Mouse (Mus musculus) embryonic facial prominence, embryonic 13.5 days (tissue): ENCODE data around the gene Rnf19b. TPM values are rescaled to one million over a fixed set of nuclear protein-coding genes. Genes with fewer than 3 reads are reported as not detected.

ENCODE experiments used
- ATAC-seq: fragments of 200-750 bp; cut with Nextera tagmentation; 2 replicates; pipeline ENCODE4 v1.8.0; 2017; ENCODE audit warnings: low read depth; ENCODE audit not compliant: insufficient number of reproducible peaks, insufficient read depth, low FRiP score, low TSS enrichment
- H3K27ac ChIP-seq: fragments of 300-500 bp; sonication (generic); 2 replicates; pipeline ENCODE4 v1.5.1; 2015; ENCODE audit warnings: moderate library complexity, mild to moderate bottlenecking, inconsistent platforms
- H3K27me3 ChIP-seq: fragments of 300-500 bp; sonication (generic); 2 replicates; pipeline ENCODE4 v1.6.1; 2015; ENCODE audit warnings: mild to moderate bottlenecking, inconsistent platforms
- H3K36me3 ChIP-seq: fragments of 300-500 bp; sonication (generic); 2 replicates; pipeline ENCODE4 v1.6.1; 2015; ENCODE audit warnings: mild to moderate bottlenecking, inconsistent platforms
- H3K4me1 ChIP-seq: fragments of 300-500 bp; sonication (generic); 2 replicates; pipeline ENCODE4 v1.6.1; 2015; ENCODE audit warnings: inconsistent platforms
- H3K4me2 ChIP-seq: fragments of 300-500 bp; sonication (generic); 2 replicates; pipeline ENCODE4 v1.6.1; 2015; ENCODE audit warnings: moderate library complexity, mild to moderate bottlenecking, inconsistent platforms
- H3K4me3 ChIP-seq: fragments of 300-500 bp; sonication (generic); 2 replicates; pipeline ENCODE4 v1.5.1; 2015; ENCODE audit warnings: mild to moderate bottlenecking, inconsistent platforms
- H3K9ac ChIP-seq: fragments of 300-500 bp; sonication (generic); 2 replicates; pipeline ENCODE4 v1.6.1; 2015; ENCODE audit warnings: mild to moderate bottlenecking, inconsistent platforms
- H3K9me3 ChIP-seq: fragments of 300-500 bp; sonication (generic); 2 replicates; pipeline ENCODE4 v1.6.1; 2016; ENCODE audit warnings: inconsistent platforms
- WGBS: fragments of 180-500 bp; shearing (Covaris S2); methylation state at CpG from one replicate; pipeline ENCODE4 v1.1.7; 2015; ENCODE audit warnings: mixed read lengths; 5-methylcytosine and 5-hydroxymethylcytosine counted together
- polyA plus RNA-seq: library from polyadenylated mRNA; unstranded; fragments of >200 nt; fragmentation: Nextera tagmentation; extraction: Ambion mirVana; gene quantifications from 2 replicates; pipeline ENCODE4 v1.2.1, GENCODE M21; 2015

Rnf19b gene
- 9.1 and 9.5 TPM in 2 replicates for polyA plus RNA-seq

GRCm38 (mm10) chr4:129058207-129059092, at the start of gene Rnf19b:
Rnf19b (plus strand) TSS chr4:129058271.
- no peaks in the 10 kb centered on the region for H3K27me3 ChIP-seq
- H3K9me3 ChIP-seq: no peaks in the 10 kb centered on the region
- ATAC-seq: peak; percentile 63
- 0% methylated on average over 81 of the region's 107 CpGs for WGBS
- peak within 1 kb of the TSS; percentile 93 for H3K27ac ChIP-seq
- peak within 1 kb of the TSS; percentile 93 for H3K4me3 ChIP-seq
- H3K4me2 ChIP-seq: peak within 1 kb of the TSS; percentile 100
- H3K4me1 ChIP-seq: peaks cover 18% of the 10 kb centered on the region
- H3K9ac ChIP-seq: peak within 1 kb of the TSS; percentile 92
- H3K36me3 ChIP-seq: no peaks in the 10 kb centered on the region

GRCm38 (mm10) chr4:129008672-129009071, 49.4 kb upstream of the Rnf19b start:
- H3K36me3 ChIP-seq: peaks cover 69% of the 10 kb centered on the region
- H3K4me2 ChIP-seq: no peak overlapping the region
- no peak overlapping the region for H3K4me3 ChIP-seq
- no peak overlapping the region for H3K27ac ChIP-seq
- H3K9ac ChIP-seq: no peak overlapping the region
- H3K9me3 ChIP-seq: no peaks in the 10 kb centered on the region
- H3K27me3 ChIP-seq: no peaks in the 10 kb centered on the region
- H3K4me1 ChIP-seq: 0 out of 2 replicates have a peak, but pooled peaks cover 8% of the 10 kb centered on the region
- ATAC-seq: no peak
- 79% methylated on average over 3 of the region's 3 CpGs for WGBS

- Histone ChIP-seq H3K9ac (no peak overlapping the region), H3K9me3 (no peaks in the 10 kb centered on the region), H3K4me2 (no peak overlapping the region), H3K4me1 (0 out of 2 replicates have a peak, but pooled peaks cover 8% of the 10 kb centered on the region), H3K36me3 (peaks cover 64% of the 10 kb centered on the region), H3K4me3 (no peak overlapping the region), H3K27me3 (no peaks in the 10 kb centered on the region), H3K27ac (no peak overlapping the region)
- ATAC-seq: no peak
- WGBS: 72% methylated on average over 5 of the region's 5 CpGs
These were observed 48.5 kb upstream of the Rnf19b start for GRCm38 (mm10) chr4:129009521-129009920.

- 59% methylated on average over 15 of the region's 15 CpGs for WGBS
- no peak for ATAC-seq
- peak overlapping the region; percentile 57; the same call in 1 of the 2 replicates for H3K27ac ChIP-seq
- H3K4me2 ChIP-seq: no peak overlapping the region
- no peaks in the 10 kb centered on the region for H3K9me3 ChIP-seq
- 0 out of 2 replicates have a peak overlapping the region, but pooled peaks have one; percentile 27 for H3K9ac ChIP-seq
- H3K4me1 ChIP-seq: peaks cover 24% of the 10 kb centered on the region
- peaks cover 48% of the 10 kb centered on the region for H3K36me3 ChIP-seq
- no peak overlapping the region for H3K4me3 ChIP-seq
- H3K27me3 ChIP-seq: no peaks in the 10 kb centered on the region
These were observed 46.4 kb upstream of the Rnf19b start for GRCm38 (mm10) chr4:129011604-129012121.

GRCm38 (mm10) chr4:129013151-129013864, 44.8 kb upstream of the Rnf19b start:
- 66% methylated on average over 10 of the region's 10 CpGs for WGBS
- no peak for ATAC-seq
- no peak overlapping the region for H3K4me2 ChIP-seq

GRCm38 (mm10) chr4:129016329-129016728, 41.7 kb upstream of the Rnf19b start:
- ATAC-seq: no peak
- WGBS: 24% methylated on average over 4 of the region's 4 CpGs
- Histone ChIP-seq H3K4me1 (peaks cover 30% of the 10 kb centered on the region), H3K36me3 (peaks cover 2% of the 10 kb centered on the region; the same call in 1 of the 2 replicates), H3K27ac (peak overlapping the region; percentile 13), H3K9ac (no peak overlapping the region), H3K4me3 (no peak overlapping the region), H3K9me3 (no peaks in the 10 kb centered on the region), H3K4me2 (peak overlapping the region; percentile 14), H3K27me3 (no peaks in the 10 kb centered on the region)

More at GRCm38 (mm10) chr4:129013151-129013864, 44.8 kb upstream of the Rnf19b start:
- H3K27ac ChIP-seq: no peak overlapping the region
- H3K27me3 ChIP-seq: no peaks in the 10 kb centered on the region
- H3K4me1 ChIP-seq: peaks cover 26% of the 10 kb centered on the region
- peaks cover 31% of the 10 kb centered on the region for H3K36me3 ChIP-seq
- H3K9me3 ChIP-seq: no peaks in the 10 kb centered on the region
- no peak overlapping the region for H3K9ac ChIP-seq
- no peak overlapping the region for H3K4me3 ChIP-seq

GRCm38 (mm10) chr4:129017150-129017549, 40.9 kb upstream of the Rnf19b start:
- Histone ChIP-seq H3K36me3 (no peaks in the 10 kb centered on the region), H3K4me2 (no peak overlapping the region), H3K9ac (no peak overlapping the region), H3K27me3 (no peaks in the 10 kb centered on the region), H3K4me1 (peaks cover 24% of the 10 kb centered on the region), H3K27ac (no peak overlapping the region), H3K9me3 (no peaks in the 10 kb centered on the region), H3K4me3 (no peak overlapping the region)
- no peak for ATAC-seq
- 86% methylated on average over 10 of the region's 10 CpGs for WGBS

- Histone ChIP-seq H3K9me3 (no peaks in the 10 kb centered on the region), H3K4me3 (no peak overlapping the region), H3K9ac (no peak overlapping the region), H3K27ac (no peak overlapping the region), H3K27me3 (no peaks in the 10 kb centered on the region), H3K4me1 (peaks cover 24% of the 10 kb centered on the region), H3K36me3 (no peaks in the 10 kb centered on the region), H3K4me2 (no peak overlapping the region)
- ATAC-seq: no peak
- 81% methylated on average over 9 of the region's 9 CpGs for WGBS
These were observed 39.2 kb upstream of the Rnf19b start for GRCm38 (mm10) chr4:129018788-129019435.

- Histone ChIP-seq H3K4me3 (no peak overlapping the region), H3K36me3 (no peaks in the 10 kb centered on the region), H3K4me2 (no peak overlapping the region), H3K27me3 (no peaks in the 10 kb centered on the region), H3K9me3 (no peaks in the 10 kb centered on the region), H3K4me1 (peaks cover 27% of the 10 kb centered on the region), H3K27ac (no peak overlapping the region), H3K9ac (no peak overlapping the region)
- 82% methylated on average over 9 of the region's 9 CpGs for WGBS
- ATAC-seq: no peak
These were observed 38.3 kb upstream of the Rnf19b start for GRCm38 (mm10) chr4:129019788-129020187.

- Histone ChIP-seq H3K27me3 (no peaks in the 10 kb centered on the region), H3K36me3 (no peaks in the 10 kb centered on the region), H3K4me3 (no peak overlapping the region), H3K4me1 (peaks cover 25% of the 10 kb centered on the region), H3K27ac (no peak overlapping the region), H3K9me3 (no peaks in the 10 kb centered on the region), H3K4me2 (no peak overlapping the region), H3K9ac (no peak overlapping the region)
- 72% methylated on average over 6 of the region's 6 CpGs for WGBS
- ATAC-seq: no peak
These were observed 37.6 kb upstream of the Rnf19b start for GRCm38 (mm10) chr4:129020454-129020853.

- Histone ChIP-seq H3K27ac (no peak overlapping the region), H3K4me3 (no peak overlapping the region), H3K9ac (no peak overlapping the region), H3K9me3 (no peaks in the 10 kb centered on the region), H3K4me1 (peaks cover 15% of the 10 kb centered on the region), H3K4me2 (no peak overlapping the region), H3K36me3 (no peaks in the 10 kb centered on the region), H3K27me3 (no peaks in the 10 kb centered on the region)
- no peak for ATAC-seq
- 86% methylated on average over 3 of the region's 3 CpGs for WGBS
These were observed 36.6 kb upstream of the Rnf19b start for GRCm38 (mm10) chr4:129021426-129021825.
